In the genomic region with DNA sequence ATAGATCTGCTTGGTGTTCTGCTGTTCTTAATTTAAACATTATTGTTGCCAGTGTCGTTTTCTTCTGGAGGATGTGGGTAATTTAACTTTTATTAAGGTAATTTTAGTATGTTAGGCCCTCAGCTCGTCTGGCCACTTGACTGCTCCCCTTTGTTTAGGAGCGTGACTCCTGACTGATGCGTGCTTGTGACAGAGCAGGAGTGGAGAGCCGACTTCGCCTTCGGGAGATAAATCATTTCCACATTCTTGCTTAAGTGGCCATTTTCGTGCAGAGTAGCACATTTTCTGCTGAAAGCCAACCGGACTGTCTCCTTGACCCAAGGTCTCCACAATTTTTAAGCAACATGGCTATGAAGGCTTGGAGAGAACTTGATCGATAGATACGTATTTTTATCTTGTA, we compare ENCODE assay signal across 27 mouse cellular contexts. TPM values are rescaled to one million over a fixed set of nuclear protein-coding genes. Genes with fewer than 3 reads are reported as not detected.
DNase-seq lines count a peak whose midpoint lies in the region; ATAC-seq lines count a peak whose summit lies in the region.
"Had no signal": no experiment of that assay in that cellular context is flagged by ENCODE, and none has a peak within 500 bp of the region (broad histone marks: within the 10 kb centered on the region; RNA-seq: fewer than 3 reads in every experiment).

No protein-coding gene starts in this region.

- 41% methylated on average over 11 of the region's 11 CpGs for WGBS in embryonic facial prominence, embryonic 11.5 days
- 42% methylated on average over 11 of the region's 11 CpGs for WGBS in embryonic facial prominence, embryonic 10.5 days
- WGBS in kidney, embryonic 15.5 days = 27% methylated on average over 11 of the region's 11 CpGs

- no peak overlapping the region for H3K27ac ChIP-seq in embryonic facial prominence, embryonic 11.5 days (replicated peaks; ENCODE audit: low read depth, low read length)
- H3K27ac ChIP-seq in embryonic facial prominence, embryonic 10.5 days (replicated peaks) = no peak overlapping the region
- H3K27ac ChIP-seq in kidney, embryonic 15.5 days = no peak overlapping the region
- H3K27ac ChIP-seq: embryonic facial prominence, embryonic 12.5 days; embryonic facial prominence, embryonic 15.5 days; heart, embryonic 15.5 days; hindbrain, embryonic 14.5 days; hindbrain, postnatal 0 days had no signal

- peak; percentile 34 for DNase-seq in adrenal gland, adult 2 months
- DNase-seq in adrenal gland, postnatal 36 days = no peak
- peak; percentile 30 for DNase-seq in embryonic facial prominence, embryonic 11.5 days (ENCODE audit: low spot score)
- no peak for DNase-seq in embryonic facial prominence, embryonic 10.5 days (ENCODE audit: low spot score)
- no peak for DNase-seq in kidney, adult 18-20 months
- peak; percentile 33 for DNase-seq in forelimb bud, embryonic 11.5 days (ENCODE audit: low read depth, low spot score)
- no peak for DNase-seq in yolk sac, embryonic 10.5 days (ENCODE audit: low spot score)
- DNase-seq: adrenal gland, postnatal 10 days; cerebellum, adult 11 months; cerebellum, adult 2 months; cerebellum, adult 9-11 months; cerebellum, postnatal 25 days; forebrain, postnatal 0 days; gastrocnemius, postnatal 25 days; heart, postnatal 10 days; heart, postnatal 4 days had no signal

- no peaks in the 10 kb centered on the region for H3K27me3 ChIP-seq in embryonic facial prominence, embryonic 11.5 days (ENCODE audit: control insufficient read depth, insufficient read depth, low read length)
- no peaks in the 10 kb centered on the region for H3K27me3 ChIP-seq in embryonic facial prominence, embryonic 10.5 days (replicated peaks; ENCODE audit: low read depth, poor library complexity, severe bottlenecking)
- no peaks in the 10 kb centered on the region for H3K27me3 ChIP-seq in kidney, embryonic 15.5 days
- H3K27me3 ChIP-seq: embryonic facial prominence, embryonic 12.5 days; embryonic facial prominence, embryonic 15.5 days; heart, embryonic 12.5 days; heart, embryonic 15.5 days had no signal

- H3K9ac ChIP-seq in embryonic facial prominence, embryonic 11.5 days (replicated peaks; ENCODE audit: low read length) = no peak overlapping the region
- no peak overlapping the region for H3K9ac ChIP-seq in kidney, embryonic 15.5 days
- H3K9ac ChIP-seq: embryonic facial prominence, embryonic 12.5 days; embryonic facial prominence, embryonic 15.5 days; forebrain, postnatal 0 days; heart, embryonic 12.5 days; heart, embryonic 15.5 days; hindbrain, embryonic 14.5 days had no signal

- no peak overlapping the region for H3K4me2 ChIP-seq in embryonic facial prominence, embryonic 11.5 days (ENCODE audit: low read depth, low read length)
- H3K4me2 ChIP-seq in kidney, embryonic 15.5 days = no peak overlapping the region
- H3K4me2 ChIP-seq: embryonic facial prominence, embryonic 12.5 days; embryonic facial prominence, embryonic 15.5 days; heart, embryonic 12.5 days; heart, embryonic 15.5 days; hindbrain, embryonic 14.5 days had no signal

- H3K4me1 ChIP-seq in embryonic facial prominence, embryonic 11.5 days (ENCODE audit: control insufficient read depth, insufficient read depth, low read length) = no peaks in the 10 kb centered on the region
- peaks cover 11% of the 10 kb centered on the region for H3K4me1 ChIP-seq in embryonic facial prominence, embryonic 10.5 days
- peaks cover 13% of the 10 kb centered on the region for H3K4me1 ChIP-seq in kidney, embryonic 15.5 days
- H3K4me1 ChIP-seq: embryonic facial prominence, embryonic 15.5 days had no signal

- no peaks in the 10 kb centered on the region for H3K9me3 ChIP-seq in embryonic facial prominence, embryonic 11.5 days (replicated peaks; ENCODE audit: control insufficient read depth, low read length)
- H3K9me3 ChIP-seq in embryonic facial prominence, embryonic 10.5 days = no peaks in the 10 kb centered on the region
- H3K9me3 ChIP-seq in kidney, embryonic 15.5 days (replicated peaks) = no peaks in the 10 kb centered on the region
- H3K9me3 ChIP-seq: embryonic facial prominence, embryonic 12.5 days; embryonic facial prominence, embryonic 15.5 days; heart, embryonic 12.5 days; heart, embryonic 15.5 days had no signal

- no peak overlapping the region for H3K4me3 ChIP-seq in embryonic facial prominence, embryonic 11.5 days (ENCODE audit: low read depth, low read length)
- H3K4me3 ChIP-seq in embryonic facial prominence, embryonic 10.5 days = no peak overlapping the region
- no peak overlapping the region for H3K4me3 ChIP-seq in kidney, embryonic 15.5 days (replicated peaks)
- H3K4me3 ChIP-seq: embryonic facial prominence, embryonic 12.5 days; embryonic facial prominence, embryonic 15.5 days; heart, embryonic 12.5 days; heart, embryonic 15.5 days had no signal

- no peaks in the 10 kb centered on the region for H3K36me3 ChIP-seq in embryonic facial prominence, embryonic 11.5 days (replicated peaks; ENCODE audit: control insufficient read depth, insufficient read depth, low read depth, low read length)
- H3K36me3 ChIP-seq in embryonic facial prominence, embryonic 10.5 days (replicated peaks) = no peaks in the 10 kb centered on the region
- no peaks in the 10 kb centered on the region for H3K36me3 ChIP-seq in kidney, embryonic 15.5 days
- H3K36me3 ChIP-seq: embryonic facial prominence, embryonic 12.5 days; embryonic facial prominence, embryonic 15.5 days; heart, embryonic 12.5 days; heart, embryonic 15.5 days had no signal

- ATAC-seq in embryonic facial prominence, embryonic 11.5 days (replicated peaks; ENCODE audit: insufficient number of reproducible peaks, low FRiP score, low TSS enrichment, low read depth) = no peak
- ATAC-seq in kidney, embryonic 15.5 days (replicated peaks; ENCODE audit: low FRiP score) = 0 out of 2 replicates have a peak, but pooled peaks have one; percentile 41
- ATAC-seq: activated CD4-positive, CD25-positive, alpha-beta regulatory T cell, adult 4 months; forebrain, embryonic 14.5 days; forebrain, postnatal 0 days; hindbrain, postnatal 0 days; inflammation-experienced regulatory T-cells, adult 6 months; intestine, embryonic 16.5 days had no signal

RNA-seq across cellular contexts. Expression of a gene that starts 29.7 kb away (rescaled TPM):
- total RNA-seq in adrenal gland, adult 2 months (2021) = 10 to 100 TPM; 16.1 to 18.6 TPM
- 2.5 and 3.7 TPM in 2 replicates for polyA plus RNA-seq in adrenal gland, adult 2 months (2012; rRNA removed)
- 10 to 100 TPM; 15.6 to 19.3 TPM for total RNA-seq in adrenal gland, postnatal 36 days (2021)
- polyA plus RNA-seq in embryonic facial prominence, embryonic 11.5 days (2014; fragmentation: Nextera tagmentation; extraction: Ambion mirVana) = 41.2 and 42.3 TPM in 2 replicates
- polyA plus RNA-seq in embryonic facial prominence, embryonic 10.5 days (2016; fragmentation: Nextera tagmentation; extraction: Ambion mirVana) = 32.8 and 33.0 TPM in 2 replicates
- 23.0 and 23.1 TPM in 2 replicates for polyA plus RNA-seq in kidney, embryonic 15.5 days (2015; fragmentation: Nextera tagmentation; extraction: Ambion mirVana)

Comparison
In these comparisons a context has a peak if more than half of its experiments do, and no peak if none do; other contexts are left out.
1. DNase-seq: peak in adrenal gland, adult 2 months (single experiment), embryonic facial prominence, embryonic 11.5 days (single experiment) and forelimb bud, embryonic 11.5 days (single experiment); none in adrenal gland, postnatal 36 days (0 of 2), embryonic facial prominence, embryonic 10.5 days (single experiment), kidney, adult 18-20 months (single experiment) and yolk sac, embryonic 10.5 days (single experiment).